Mouse (Mus musculus) mouse embryonic stem cell (cell line): ENCODE measurements at regions not wholly inside any gene's neighbourhood (a gene's known extent, or its start where the extent isn't known, plus 50 kb on each side); places are given as distances from the start of the nearest gene placed in this dataset.
"Not testable (repeated sequence)": the region's sequence is repeated elsewhere in the genome, so short reads cannot be mapped to it uniquely, and the experiment has no call there.

Experiments used
- in situ Hi-C, 2 experiments: fragments of 300-500 bp; cut with MboI; formaldehyde crosslinking; loops; 1 replicate in 1 of 2; 3 replicates in 1 of 2; pipeline ENCODE4 v1.14.3; 2019 to 2020; ENCODE audit warnings: low sequenced_read_pairs in 2 of 2, low pct_unique_long_range_greater_than_20kb in 1 of 2, mixed read lengths in 1 of 2; ENCODE audit not compliant: unreplicated experiment in 1 of 2

DNA sequence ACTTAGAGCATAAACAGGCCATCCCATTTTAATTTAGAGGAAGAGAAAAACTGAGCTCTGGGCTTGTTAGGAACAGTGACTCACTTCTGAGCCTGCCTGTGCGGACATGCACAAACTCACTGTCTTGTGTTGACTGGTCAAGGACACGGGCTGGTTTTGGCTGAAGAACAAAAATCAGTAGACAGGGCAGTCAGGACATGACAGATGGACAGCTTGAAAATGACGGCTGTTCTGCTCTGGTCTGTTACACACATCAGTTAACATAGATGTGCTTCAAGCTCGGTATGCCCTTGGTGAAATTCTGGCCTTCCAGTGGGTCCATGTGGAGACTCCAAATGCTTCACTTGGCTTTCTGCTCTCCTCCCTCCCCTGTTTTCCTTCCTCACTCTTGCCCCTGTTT lies 248.4 kb downstream of the Lyplal1 start:
- in situ Hi-C loops: no loop called here

DNA sequence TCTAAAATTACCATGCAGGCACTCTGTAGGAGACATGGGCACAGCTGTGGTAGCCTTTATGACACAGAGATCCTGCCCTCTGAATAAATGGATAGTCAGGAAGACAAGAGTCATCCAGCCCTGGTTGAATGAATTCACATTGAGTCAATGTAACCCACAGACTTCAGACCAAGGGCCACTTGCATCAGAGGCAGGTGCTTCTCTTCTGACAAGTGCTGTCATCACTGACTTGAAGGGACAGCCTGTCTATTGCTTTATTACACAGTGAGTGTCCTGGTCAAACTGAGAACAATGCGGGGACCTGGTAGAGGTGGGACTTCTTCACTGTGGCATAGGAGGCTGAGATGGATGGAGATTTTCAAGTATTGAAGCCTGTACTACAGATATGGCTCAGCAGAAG lies 230.1 kb downstream of the Lyplal1 start:
- in situ Hi-C loops: no loop called here

DNA sequence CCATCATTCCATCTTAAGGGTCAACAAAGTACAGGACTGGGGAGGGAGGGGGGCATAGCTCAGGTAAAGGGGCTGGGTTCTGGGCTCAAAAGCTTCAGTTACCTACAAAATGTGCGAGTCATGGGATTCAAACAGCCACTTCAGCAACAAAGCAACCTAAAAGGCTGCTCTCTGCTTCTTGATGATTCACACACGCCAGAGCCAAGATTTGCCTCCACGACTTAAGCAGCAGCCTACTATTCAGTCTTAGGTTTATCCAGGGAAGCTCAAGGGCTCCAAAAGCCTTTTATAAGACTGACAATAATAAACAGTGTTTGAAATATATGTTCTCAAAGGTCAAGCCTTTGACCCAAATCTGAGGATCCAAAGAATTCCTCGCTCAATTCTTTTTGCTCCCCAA lies 225.3 kb downstream of the Lyplal1 start:
- in situ Hi-C loops: no loop called here

DNA sequence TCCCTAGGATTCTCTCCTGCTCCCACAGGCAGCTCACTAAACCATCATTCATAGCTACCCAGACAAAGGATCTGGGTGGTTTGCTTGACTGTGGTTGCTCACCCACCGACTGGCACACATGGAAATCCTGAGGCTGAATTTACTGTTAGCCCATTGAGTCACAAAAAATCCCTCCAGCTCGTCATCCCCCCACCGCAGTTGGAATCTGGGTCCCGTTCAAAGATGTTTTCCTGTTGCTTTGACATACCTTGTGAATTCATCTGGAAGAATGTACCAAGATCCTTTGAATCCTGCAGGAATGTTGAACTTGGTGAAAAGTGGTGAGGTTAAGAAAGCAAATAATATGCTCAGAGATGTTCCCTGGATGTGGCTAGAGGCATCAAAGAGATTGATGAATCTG lies 223.7 kb downstream of the Lyplal1 start:
- in situ Hi-C loops: no loop called here

DNA sequence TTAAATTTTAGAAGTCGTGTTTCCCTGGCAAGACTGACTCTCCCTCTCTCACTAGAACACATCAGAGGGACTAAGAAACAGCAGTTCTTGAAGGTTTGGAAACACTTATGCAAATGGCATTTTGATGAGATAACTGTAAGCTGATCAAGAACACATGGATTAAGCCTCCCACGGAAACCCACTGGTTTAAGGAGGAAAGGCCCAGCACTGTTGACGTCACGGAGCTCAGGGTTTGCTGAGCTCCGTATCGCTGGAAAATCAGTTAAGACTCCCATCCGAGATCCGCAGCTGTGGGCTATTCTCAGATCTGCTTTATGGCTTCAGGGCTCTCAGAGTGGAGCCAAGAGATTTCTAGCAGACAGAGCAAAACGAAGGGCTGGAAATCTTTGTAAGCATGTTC lies 218.6 kb downstream of the Lyplal1 start:
- in situ Hi-C loops: no loop called here

DNA sequence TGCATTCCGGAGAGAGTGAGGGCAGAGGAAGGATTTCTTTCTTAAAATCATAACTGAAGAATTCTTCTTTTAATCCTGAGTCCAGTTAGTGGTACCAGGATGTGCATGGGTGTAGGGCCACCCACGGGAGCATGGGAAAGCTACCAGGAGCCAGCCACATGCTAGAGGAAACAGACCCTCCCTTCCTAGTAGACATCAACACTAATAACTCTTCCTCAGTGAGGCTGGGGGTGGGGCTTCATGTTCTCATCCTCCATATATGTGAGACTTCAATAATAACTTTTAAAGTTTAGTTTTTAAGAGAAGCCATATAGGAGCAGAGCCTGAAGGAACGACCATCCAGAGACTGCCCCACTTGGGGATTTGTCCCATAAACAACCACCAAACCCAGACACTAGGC lies 216.8 kb downstream of the Lyplal1 start:
- in situ Hi-C loops: no loop called here

DNA sequence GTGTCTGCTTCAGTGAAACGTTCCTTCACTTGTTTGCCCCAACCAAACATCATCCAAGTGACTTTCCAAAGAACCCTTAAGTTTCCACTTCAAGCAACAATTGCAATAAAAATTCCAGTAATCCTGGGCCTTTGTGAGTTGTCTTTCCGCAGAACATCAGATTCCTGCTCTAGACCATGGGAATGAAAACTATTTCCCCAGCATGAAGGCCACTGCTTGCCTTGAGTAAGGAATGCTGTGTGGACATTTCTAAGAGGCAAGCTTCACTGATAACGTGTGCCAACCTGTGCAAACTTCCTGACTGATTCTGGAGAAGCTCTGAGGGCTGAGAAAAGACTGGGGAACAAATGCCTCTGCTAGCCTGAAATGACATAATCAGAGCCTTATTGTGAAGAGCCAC lies 214.7 kb downstream of the Lyplal1 start:
- in situ Hi-C loops: no loop called here

DNA sequence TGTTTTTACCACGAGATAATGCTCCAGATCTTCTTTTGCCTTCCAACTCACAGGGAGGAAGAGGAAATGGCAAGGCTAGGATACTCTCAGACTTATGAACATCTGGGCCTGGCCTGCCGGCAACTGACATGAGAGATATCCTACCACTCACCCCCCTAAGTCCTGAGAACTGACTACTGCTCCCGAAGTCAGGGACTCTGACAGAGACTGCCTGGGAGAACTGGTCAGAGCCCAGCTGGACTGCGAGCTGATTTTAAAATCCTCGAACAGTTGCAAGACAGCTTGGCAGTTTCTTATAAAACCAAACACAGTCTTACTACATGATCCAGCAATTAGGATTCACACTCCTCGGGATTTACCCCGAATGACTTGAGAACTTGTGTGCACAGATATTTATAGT lies 211.4 kb downstream of the Lyplal1 start:
- in situ Hi-C loops: no loop called here

DNA sequence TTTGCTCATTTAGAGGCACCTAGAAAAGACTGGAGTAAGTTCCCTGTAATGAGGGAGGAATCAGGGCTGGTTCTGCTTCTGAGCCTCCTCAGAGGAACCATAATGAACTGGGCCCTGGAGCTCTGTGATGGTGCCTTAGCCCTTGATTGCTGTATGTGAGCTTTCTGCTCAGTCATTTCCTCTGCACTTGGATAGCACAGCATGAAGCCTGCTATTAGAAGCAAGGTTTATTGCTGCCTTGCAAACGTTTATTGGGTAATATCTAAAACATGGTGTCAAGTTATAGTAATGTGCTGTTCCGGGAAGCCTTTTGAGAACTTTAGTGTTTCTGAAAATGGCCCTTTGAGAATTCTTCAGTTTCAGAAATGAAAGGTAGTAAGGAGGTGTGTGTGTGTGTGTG lies 201.5 kb downstream of the Lyplal1 start:
- in situ Hi-C loops: no loop called here

DNA sequence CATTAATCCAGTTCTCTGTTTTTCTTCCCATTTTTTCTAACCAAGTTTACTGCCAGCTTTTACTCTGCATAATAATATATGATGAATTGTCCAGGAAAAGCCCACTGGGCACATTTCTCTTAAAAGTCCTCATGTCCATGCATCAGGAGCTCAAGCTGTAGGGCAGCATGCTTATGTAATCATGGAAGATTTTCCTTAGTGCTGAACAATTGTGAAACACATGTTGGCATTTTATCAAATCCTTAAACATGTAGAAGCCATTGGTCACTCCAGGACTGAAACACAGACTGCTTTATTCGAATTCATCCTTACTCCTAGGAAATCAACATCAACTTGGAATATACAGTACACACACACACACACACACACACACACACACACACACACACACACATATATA lies 198.4 kb downstream of the Lyplal1 start:
- in situ Hi-C loops: no loop called here

DNA sequence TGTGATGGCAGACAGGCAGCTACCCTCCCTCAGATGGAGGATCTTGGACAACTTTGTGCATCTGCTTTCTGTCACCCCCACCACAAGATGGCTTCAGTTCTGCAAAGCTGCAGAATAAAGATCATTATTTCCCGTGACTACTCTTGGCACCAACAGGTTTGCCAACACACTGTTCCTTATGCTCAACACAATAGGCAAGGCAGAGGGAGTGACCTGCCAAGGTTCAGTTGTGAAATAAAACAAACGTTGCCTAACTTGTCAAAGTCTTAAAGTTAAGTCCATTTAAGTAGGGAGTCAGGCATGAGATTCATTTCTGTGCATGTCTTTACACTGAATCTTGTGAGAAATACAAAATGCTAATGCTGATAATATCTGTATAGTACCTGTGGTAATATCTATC lies 193.4 kb downstream of the Lyplal1 start:
- in situ Hi-C loops: no loop called here

DNA sequence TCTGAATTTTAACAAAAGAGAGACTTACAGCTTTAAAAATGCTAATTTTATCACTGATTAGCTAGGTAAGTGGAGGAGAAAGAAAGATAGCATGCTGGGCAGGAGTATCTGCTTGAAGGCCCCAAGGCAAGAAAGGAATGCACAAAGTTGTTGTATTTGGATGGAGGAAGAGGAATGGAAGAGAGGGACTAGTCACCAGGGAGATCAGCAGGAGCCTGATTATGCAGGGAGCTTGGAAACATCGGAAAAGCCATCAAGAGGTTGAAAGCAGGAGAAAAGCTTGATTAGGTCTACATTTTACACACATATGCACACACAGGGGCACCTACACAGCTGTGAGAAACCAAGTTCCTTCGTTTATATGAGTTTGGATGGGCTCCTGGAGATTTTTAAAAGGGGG lies 188.1 kb downstream of the Lyplal1 start:
- in situ Hi-C loops: no loop called here

DNA sequence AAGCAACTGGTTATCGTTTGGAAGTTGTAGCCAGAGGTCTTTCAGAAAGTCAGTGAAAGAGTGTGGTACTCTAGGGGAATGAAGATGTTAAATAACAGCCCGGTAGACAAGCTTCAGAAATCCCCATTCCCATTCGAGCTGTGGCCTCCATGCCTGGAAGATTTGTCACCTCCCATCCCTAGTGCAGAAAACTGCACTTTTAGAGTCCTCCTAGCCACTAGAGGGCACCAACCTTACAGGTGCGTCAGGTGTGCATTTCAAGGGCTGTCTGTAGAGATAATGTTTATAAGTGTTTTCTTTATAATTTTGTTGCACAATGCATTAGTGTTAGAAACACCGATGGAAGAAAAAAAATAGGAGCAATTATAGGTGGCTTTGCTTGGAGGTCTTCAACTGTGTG lies 187.3 kb downstream of the Lyplal1 start:
- in situ Hi-C loops: no loop called here

DNA sequence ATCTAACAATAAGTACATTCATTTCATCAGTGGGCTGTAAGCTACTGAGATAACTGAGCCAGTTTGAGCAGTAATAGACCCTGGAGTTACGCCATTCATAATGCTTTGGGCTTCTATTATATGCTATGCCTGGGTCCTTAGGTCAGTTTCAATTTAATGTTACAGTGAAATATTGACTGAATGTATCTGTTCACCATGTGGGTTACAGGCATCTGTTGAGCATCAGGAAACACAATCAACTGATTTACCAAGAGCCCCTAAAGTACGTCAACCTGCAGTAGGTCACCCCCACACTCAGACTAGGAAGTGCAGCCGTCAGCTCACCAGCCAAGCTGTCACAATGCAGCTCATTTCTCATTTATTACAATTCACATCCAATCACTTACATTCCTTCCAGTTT lies 183.5 kb downstream of the Lyplal1 start:
- in situ Hi-C loops: no loop called here

DNA sequence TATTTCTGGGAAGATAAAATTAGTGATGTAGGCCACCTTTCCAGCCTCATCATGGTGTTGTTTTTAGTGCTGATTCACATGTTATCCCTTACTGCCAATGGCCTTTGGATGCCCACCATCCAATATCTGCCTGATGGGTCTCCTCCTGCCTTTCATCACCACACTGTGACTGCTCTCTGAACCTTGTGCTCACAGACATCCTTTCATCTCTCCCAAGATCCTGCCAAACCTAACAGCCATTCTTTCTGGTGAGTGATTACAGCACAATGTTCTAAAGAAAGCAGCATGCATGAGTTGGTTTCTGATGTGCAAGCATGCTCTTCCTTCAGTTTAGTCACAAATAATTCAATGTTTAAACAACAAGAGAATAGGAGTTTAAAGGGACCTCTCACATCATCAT lies 180.1 kb downstream of the Lyplal1 start:
- in situ Hi-C loops: no loop called here

DNA sequence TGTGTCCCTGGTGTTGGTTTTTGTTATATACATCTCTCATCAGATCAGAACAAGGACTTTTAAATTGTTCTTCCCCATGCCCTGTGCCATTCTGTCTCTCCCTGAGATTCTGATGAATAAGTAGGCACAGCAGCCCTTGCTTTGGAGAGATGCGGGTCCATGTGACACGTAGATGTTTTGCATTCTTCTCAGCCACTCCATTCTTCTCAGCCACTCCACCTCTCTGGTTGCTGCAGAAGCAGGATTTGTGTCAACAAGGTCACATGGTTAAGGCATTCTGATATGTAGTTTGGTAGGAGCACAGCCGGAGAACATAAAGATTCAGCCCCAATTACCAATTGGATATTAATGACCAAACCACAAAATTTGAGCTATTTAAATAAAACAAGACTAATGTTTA lies 177.2 kb downstream of the Lyplal1 start:
- in situ Hi-C loops: no loop called here

DNA sequence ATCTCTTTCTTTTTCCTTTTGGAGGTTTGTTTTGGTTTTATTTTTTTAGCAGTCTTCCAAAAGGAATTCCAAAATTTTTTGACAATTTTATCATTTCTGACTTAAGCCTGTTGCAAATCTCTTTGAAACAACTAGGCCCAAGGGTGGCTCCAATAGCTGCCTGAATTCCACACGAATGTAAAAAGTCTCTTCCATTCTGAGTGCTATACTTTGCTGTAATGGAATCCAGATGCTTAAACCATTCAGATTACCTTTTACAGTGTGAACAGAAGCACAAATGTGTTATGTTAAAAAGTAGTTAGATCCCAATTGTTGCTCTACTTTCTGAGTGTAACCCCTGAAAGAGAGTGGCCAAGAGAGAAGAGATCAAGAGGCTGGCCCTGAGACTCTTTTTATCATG lies 176.6 kb downstream of the Lyplal1 start:
- in situ Hi-C loops: no loop called here

DNA sequence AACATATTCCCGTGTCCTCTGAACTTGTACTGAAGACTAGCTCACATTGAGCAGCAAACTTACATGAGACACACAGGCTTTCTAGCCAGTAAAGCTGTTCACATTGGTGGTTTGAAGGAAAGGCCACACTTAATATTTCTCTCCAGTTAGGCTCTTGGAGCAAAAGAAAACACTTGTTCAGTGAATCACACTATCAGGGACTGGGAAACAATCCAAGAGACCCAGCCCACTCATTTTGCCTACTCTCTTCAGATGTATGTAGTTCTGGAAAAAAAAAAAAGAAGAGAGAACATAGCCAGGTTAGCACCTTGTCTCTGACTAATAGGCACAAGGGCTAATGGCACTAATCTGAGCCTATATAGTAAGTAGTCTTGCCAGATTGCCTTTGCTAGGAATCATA lies 165.9 kb downstream of the Lyplal1 start:
- in situ Hi-C loops: no loop called here

DNA sequence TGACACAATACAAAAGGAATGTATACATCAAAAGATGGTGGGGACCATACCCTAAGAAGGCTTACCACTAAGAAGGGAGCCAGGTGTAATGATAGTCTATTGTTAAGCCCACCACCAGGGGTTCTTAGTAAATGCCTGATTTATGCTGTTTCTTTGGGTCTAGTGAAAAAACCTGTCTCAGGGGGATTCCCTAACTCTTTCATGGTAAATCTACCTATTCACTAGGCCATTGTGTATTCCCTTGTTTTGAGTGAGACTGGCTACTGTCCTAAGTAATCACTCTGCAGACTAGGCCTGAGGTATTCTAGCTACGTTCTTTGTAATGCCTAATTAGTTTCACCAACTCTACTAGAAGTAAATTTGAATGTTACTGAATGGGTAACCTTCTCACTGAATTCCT lies 161.3 kb downstream of the Lyplal1 start:
- in situ Hi-C loops: not testable (repeated sequence)

DNA sequence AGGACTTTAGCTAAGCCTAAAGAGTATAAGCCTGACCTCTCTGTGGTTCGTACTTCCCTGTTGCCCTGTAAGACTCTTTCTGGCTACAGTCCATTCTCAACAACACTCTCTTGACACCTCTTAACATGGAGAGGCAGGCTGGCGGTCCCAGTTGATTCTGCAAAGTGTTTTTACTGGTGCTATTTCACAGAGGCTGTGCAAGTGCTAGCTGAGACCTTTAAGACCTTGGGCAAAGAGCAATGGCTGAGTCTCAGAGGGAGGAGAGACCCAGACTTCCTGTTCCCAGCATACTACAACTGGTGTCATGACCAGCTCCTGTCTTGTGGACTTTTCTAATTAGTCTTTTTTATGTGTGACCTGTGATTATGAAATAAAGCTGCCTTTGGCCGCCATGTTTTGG lies 159.6 kb downstream of the Lyplal1 start:
- in situ Hi-C loops: no loop called here

DNA sequence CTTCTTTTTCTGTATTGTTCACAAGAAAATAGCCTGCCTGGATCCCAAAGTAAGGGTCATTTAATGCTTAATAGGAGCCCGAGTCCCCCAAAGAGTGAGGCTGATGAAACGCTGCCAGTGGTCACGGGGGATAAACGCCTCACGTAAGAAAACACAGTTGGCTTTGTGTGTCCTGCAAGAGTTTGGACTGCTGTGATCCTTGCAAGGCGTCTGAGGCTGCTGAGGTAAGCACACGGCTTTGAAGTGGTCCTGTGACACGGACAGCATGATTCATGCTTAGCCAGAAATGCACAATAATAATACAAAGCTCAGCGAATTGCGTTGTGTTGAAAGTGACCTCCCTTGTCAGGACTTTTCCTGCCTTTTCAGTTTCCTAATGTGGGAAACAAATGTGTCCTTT lies 158.8 kb downstream of the Lyplal1 start:
- in situ Hi-C loops: no loop called here

DNA sequence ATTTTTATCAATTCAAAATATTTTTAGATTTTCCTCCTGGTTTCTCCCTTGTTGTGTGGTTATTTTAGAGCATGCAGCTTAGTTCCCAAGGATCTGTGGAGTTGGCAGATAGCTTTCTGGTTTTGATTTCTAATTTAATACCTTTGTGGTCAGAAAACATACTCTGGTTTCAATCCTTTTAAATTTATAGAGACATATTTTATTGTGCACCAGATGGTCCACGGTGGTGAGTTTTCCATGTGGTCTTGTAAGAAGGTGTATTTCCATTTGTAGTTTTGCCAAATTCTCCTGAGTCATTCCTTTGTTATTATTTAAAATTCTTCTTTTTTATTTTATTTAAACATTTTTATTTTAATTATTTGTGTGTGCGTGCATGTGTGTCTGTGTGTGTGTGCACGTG lies 154.5 kb downstream of the Lyplal1 start:
- in situ Hi-C loops: no loop called here
